ENCODE assay signal across 9 mouse cellular contexts in the genomic region with DNA sequence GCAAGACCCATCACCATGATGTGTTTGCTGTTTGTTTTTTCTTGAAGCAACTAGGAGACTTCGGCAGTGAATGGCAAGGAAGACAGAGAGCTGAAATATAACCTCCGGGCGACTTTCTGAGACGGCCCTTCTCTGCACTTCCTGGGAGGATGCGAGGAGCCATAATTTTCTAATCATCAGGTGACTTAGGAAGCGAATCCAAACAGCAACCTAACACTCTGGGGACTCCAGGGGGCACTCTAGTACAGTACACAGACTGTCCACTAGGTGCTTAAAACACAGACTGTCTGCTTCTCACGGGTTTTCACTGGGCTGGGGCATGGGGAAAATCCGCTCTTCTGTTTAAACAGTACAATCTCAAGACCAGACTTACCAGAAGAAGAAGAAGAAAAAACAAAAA. TPM values are rescaled to one million over a fixed set of nuclear protein-coding genes. Genes with fewer than 3 reads are reported as not detected.
DNase-seq lines count a peak whose midpoint lies in the region; ATAC-seq lines count a peak whose summit lies in the region.
"Had no signal": no experiment of that assay in that cellular context is flagged by ENCODE, and none has a peak within 500 bp of the region (broad histone marks: within the 10 kb centered on the region; RNA-seq: fewer than 3 reads in every experiment).

No protein-coding gene starts in this region.

- 0 out of 2 replicates have a peak overlapping the region, but pooled peaks have one; percentile 16 for H3K4me2 ChIP-seq in embryonic facial prominence, embryonic 14.5 days (ENCODE audit: low read depth, low read length)
- H3K4me2 ChIP-seq in heart, embryonic 16.5 days (ENCODE audit: low read depth, low read length): peak overlapping the region; percentile 33; the same call in 1 of the 2 replicates
- H3K4me2 ChIP-seq: limb, embryonic 15.5 days had no signal

- WGBS in embryonic facial prominence, embryonic 14.5 days: 8% methylated on average over 8 of the region's 8 CpGs
- 11% methylated on average over 8 of the region's 8 CpGs for WGBS in heart, embryonic 16.5 days

- DNase-seq in ES-CJ7 (ENCODE audit: low read depth, low spot score): peak; percentile 90
- DNase-seq in adrenal gland, postnatal 25 days: peak; percentile 47
- DNase-seq in embryonic facial prominence, embryonic 14.5 days (ENCODE audit: low spot score): peak; percentile 87
- DNase-seq in kidney, postnatal 25 days: peak; percentile 75 to 86
- DNase-seq in lung, adult 18-20 months: peak; percentile 50 to 71
- peak; percentile 67 for DNase-seq in retina, adult 2 months (ENCODE audit: low read depth, low spot score)
- no peak for DNase-seq in c-Kit-positive CD71-positive TER-119-positive erythroid progenitor cells, embryonic 14.5 days (ENCODE audit: low spot score)

- H3K9me3 ChIP-seq in embryonic facial prominence, embryonic 14.5 days (ENCODE audit: control insufficient read depth, low read length): no peaks in the 10 kb centered on the region
- no peaks in the 10 kb centered on the region for H3K9me3 ChIP-seq in heart, embryonic 16.5 days (replicated peaks; ENCODE audit: control insufficient read depth, low read length)
- H3K9me3 ChIP-seq: limb, embryonic 15.5 days had no signal

- H3K27me3 ChIP-seq in embryonic facial prominence, embryonic 14.5 days (replicated peaks; ENCODE audit: control insufficient read depth, insufficient read depth, low read length): no peaks in the 10 kb centered on the region; the same call in 1 of the 2 replicates
- H3K27me3 ChIP-seq in heart, embryonic 16.5 days (ENCODE audit: control insufficient read depth, insufficient read depth, low read length): peaks cover 19% of the 10 kb centered on the region

- peak; percentile 58; the same call in 1 of the 2 replicates for ATAC-seq in embryonic facial prominence, embryonic 14.5 days (ENCODE audit: low read depth)
- ATAC-seq in heart, embryonic 16.5 days (replicated peaks; ENCODE audit: extremely low read depth, insufficient read depth, low FRiP score): no peak

- no peaks in the 10 kb centered on the region for H3K36me3 ChIP-seq in embryonic facial prominence, embryonic 14.5 days (ENCODE audit: control insufficient read depth, insufficient read depth, low read length)
- H3K36me3 ChIP-seq in heart, embryonic 16.5 days (ENCODE audit: control insufficient read depth, insufficient read depth): no peaks in the 10 kb centered on the region
- H3K36me3 ChIP-seq: limb, embryonic 15.5 days had no signal

- H3K4me3 ChIP-seq in embryonic facial prominence, embryonic 14.5 days (ENCODE audit: low read depth, low read length): no peak overlapping the region
- H3K4me3 ChIP-seq in heart, embryonic 16.5 days (ENCODE audit: low read length): no peak overlapping the region
- H3K4me3 ChIP-seq: limb, embryonic 15.5 days had no signal

- H3K9ac ChIP-seq in embryonic facial prominence, embryonic 14.5 days (ENCODE audit: low read depth, low read length): no peak overlapping the region
- H3K9ac ChIP-seq in heart, embryonic 16.5 days (ENCODE audit: low read length): no peak overlapping the region
- H3K9ac ChIP-seq: limb, embryonic 15.5 days had no signal

- H3K27ac ChIP-seq in embryonic facial prominence, embryonic 14.5 days (replicated peaks; ENCODE audit: low read depth, low read length): no peak overlapping the region
- H3K27ac ChIP-seq in heart, embryonic 16.5 days (ENCODE audit: low read length): no peak overlapping the region
- H3K27ac ChIP-seq: limb, embryonic 15.5 days had no signal

- H3K4me1 ChIP-seq in embryonic facial prominence, embryonic 14.5 days (ENCODE audit: control insufficient read depth, insufficient read depth, low read length): peaks cover 12% of the 10 kb centered on the region
- no peaks in the 10 kb centered on the region; the same call in 1 of the 2 replicates for H3K4me1 ChIP-seq in heart, embryonic 16.5 days (ENCODE audit: control insufficient read depth, insufficient read depth, low read length)

RNA-seq across cellular contexts. Expression of a gene that starts 3.5 kb away (rescaled TPM):
- 5.0 and 5.3 TPM in 2 replicates for total RNA-seq in adrenal gland, postnatal 25 days (2021)
- 4.2 and 5.1 TPM in 2 replicates for polyA plus RNA-seq in embryonic facial prominence, embryonic 14.5 days (2014; fragmentation: Nextera tagmentation; extraction: Ambion mirVana)
- 0.30 and 0.43 TPM in 2 replicates for polyA plus RNA-seq in heart, embryonic 16.5 days (2015; fragmentation: Nextera tagmentation; extraction: Ambion mirVana)

RNA-seq across cellular contexts. Expression of a gene that starts 7.1 kb away (rescaled TPM):
- 319 and 388 TPM in 2 replicates for total RNA-seq in adrenal gland, postnatal 25 days (2021)
- 159 and 166 TPM in 2 replicates for polyA plus RNA-seq in embryonic facial prominence, embryonic 14.5 days (2014; fragmentation: Nextera tagmentation; extraction: Ambion mirVana)
- 346 and 357 TPM in 2 replicates for polyA plus RNA-seq in heart, embryonic 16.5 days (2015; fragmentation: Nextera tagmentation; extraction: Ambion mirVana)

RNA-seq across cellular contexts. Expression of a gene that starts 17.2 kb away (rescaled TPM):
- 104 and 124 TPM in 2 replicates for total RNA-seq in adrenal gland, postnatal 25 days (2021)
- 229 and 230 TPM in 2 replicates for polyA plus RNA-seq in embryonic facial prominence, embryonic 14.5 days (2014; fragmentation: Nextera tagmentation; extraction: Ambion mirVana)
- 138 and 159 TPM in 2 replicates for polyA plus RNA-seq in heart, embryonic 16.5 days (2015; fragmentation: Nextera tagmentation; extraction: Ambion mirVana)
